Mouse (Mus musculus): ENCODE measurements around the gene Tfb2m.

DNA sequence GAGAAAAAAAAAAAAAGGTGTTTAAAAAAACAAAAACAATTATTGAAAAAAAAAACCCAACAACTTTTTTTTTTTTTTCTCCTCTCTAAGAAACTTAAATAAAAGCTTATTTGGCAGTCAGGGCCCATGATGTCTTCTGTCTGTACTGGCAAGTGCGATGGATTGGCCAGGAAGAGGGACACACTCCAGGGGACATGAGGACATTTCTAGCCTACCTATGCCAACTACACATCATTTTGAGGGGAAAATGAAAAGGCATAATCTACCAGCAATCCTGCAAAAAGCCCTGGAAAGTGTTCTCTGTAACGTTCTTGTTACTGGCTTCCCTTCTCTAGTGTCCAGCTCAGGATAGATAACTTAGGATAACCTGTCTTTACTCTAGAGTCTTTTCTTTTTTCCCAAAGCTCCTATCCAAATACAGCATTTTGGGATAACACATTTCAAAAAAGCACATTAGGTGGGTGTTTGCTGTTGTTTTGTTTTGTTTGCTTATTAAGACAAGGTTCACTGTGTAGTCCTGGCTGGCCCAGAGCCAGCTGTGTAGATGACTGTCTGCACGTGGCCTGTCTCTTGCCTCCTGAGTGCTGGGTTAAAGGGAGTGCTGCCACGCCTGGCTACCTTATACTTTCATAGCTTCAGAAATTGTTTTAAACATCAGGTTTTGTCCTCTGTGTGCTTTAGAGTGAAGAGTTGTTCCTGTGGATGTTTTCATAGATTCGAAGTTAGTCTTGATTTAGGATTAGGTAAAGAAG, 7.3 kb upstream of the Tfb2m start:
- TF ChIP-seq HCFC1 (IDR thresholded peaks at IDR 0.05; ENCODE audit: borderline replicate concordance, insufficient read depth, low read length): no peak
- TF ChIP-seq ZC3H11A (IDR thresholded peaks at IDR 0.05; ENCODE audit: borderline replicate concordance, low read depth, low read length): no peak
- TF ChIP-seq ZNF384 (IDR thresholded peaks at IDR 0.05; ENCODE audit: low read depth, low read length): no peak
